Mouse (Mus musculus): ENCODE results near the gene Ppox. TPM values are rescaled to one million over a fixed set of nuclear protein-coding genes. Genes with fewer than 3 reads are reported as not detected.

Gene Ppox
- polyA plus RNA-seq, 1 experiment: 24.3 TPM

GRCm38 (mm10) chr1:171286517-171286916 lies 5.5 kb upstream of the Ppox start:
- no peak overlapping the region for H3K27ac ChIP-seq (ENCODE audit: insufficient read depth, low read length)
- no peaks in the 10 kb centered on the region for H3K4me1 ChIP-seq (ENCODE audit: control insufficient read depth, insufficient read depth, low read length)
- no peak overlapping the region for H3K4me3 ChIP-seq (ENCODE audit: insufficient read depth, low read length)
- TF ChIP-seq POLR2A (IDR thresholded peaks at IDR 0.05; ENCODE audit: low read depth, low read length) (no peak), CTCF (IDR thresholded peaks at IDR 0.05; ENCODE audit: borderline replicate concordance, insufficient read depth, low read length) (no peak)

DNA sequence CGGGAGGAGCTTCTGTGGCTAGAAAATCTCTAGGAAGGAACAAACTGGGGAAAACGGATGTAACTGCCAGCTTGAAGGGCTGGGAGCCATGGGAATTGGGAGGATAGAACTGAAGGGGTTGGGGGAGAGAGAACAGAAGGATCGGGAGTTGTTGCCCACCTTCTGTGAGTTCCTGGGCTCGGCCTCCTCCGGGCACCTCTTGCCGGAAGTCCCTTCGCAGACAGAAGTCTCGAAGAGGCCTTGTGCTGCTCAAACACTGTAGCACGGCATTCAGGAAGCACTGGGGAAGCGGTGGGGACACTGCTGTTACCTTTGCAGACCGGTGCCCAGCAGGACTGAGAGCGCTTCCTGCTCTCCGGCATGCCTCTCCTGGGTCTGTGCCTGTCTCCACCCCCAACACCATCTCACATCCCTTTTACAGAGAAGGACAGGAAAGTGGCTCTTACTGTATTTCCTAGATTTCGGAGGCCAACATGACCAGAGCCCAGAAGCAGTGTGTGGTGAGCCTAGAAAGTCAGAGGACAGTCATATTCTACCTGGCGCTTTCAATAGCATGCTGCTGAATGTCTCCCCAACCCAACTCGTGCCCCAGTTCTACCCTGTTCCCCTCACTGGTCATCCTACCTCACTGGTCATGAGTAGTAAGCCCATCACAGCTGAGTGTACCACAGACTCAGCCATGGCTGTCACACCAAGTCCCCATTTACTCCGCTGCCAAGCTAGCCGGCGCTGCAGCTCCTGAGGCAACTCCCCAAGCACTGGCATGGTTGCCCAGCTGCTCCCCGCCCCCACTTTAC lies 4.3 kb upstream of the Ppox start:
- Histone ChIP-seq H3K4me3 (ENCODE audit: insufficient read depth, low read length) (no peak overlapping the region), H3K4me1 (ENCODE audit: control insufficient read depth, insufficient read depth, low read length) (no peaks in the 10 kb centered on the region), H3K27ac (ENCODE audit: insufficient read depth, low read length) (no peak overlapping the region)
- no peak for TF ChIP-seq POLR2A (IDR thresholded peaks at IDR 0.05; ENCODE audit: low read depth, low read length)
- TF ChIP-seq CTCF (IDR thresholded peaks at IDR 0.05; ENCODE audit: borderline replicate concordance, insufficient read depth, low read length): no peak

- TF ChIP-seq CTCF (IDR thresholded peaks at IDR 0.05; ENCODE audit: borderline replicate concordance, insufficient read depth, low read length) (no peak), POLR2A (IDR thresholded peaks at IDR 0.05; ENCODE audit: low read depth, low read length) (no peak)
- Histone ChIP-seq H3K4me3 (ENCODE audit: insufficient read depth, low read length) (no peak overlapping the region), H3K4me1 (ENCODE audit: control insufficient read depth, insufficient read depth, low read length) (no peaks in the 10 kb centered on the region), H3K27ac (ENCODE audit: insufficient read depth, low read length) (no peak overlapping the region)
Observed at GRCm38 (mm10) chr1:171284491-171284890, 3.5 kb upstream of the Ppox start.

DNA sequence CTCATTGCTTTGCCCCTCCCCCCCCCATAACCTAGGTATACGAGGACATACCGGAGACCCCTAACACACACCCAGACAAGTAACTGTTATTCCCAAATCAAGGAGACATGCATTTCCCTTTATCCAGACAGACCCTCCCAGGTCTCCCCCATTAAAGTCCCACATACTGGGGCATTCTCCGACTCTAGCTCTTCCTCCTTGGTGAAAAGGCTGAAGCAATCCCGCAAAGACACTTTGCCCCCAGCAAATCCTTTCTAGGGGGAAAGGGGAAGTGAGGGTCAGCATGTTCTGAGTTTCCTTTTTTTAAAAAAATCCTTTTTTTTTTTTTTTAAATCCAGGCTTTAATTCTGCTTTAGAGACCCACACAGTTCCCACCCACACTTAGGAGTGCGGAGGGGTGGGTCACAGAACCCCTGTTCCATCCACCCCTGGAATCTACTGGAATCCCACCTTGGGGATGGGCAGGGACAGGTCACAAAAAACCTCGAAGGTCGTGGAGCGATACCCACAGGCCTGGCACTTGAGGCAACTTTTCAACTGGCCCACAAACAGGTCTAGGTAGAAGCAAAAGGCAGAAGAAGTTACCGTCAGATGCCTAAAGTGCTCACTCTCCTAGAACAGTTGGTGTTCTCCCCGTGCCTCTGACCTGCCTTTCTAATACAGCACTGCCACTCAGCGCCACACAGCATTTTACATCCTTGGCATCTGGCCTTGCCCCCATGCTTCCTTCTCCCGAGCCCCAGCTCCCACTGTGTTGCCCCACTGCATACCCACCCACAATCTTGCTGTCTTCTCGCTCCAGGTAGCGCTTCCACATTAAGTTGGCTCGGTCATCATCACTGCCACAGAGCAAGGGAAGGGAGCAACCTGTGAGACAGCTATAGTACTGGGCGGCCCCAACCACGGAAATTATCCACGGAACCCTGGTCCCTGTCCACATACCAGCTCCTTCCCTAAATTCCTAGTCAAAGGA lies 2.5 kb upstream of the Ppox start:
- Histone ChIP-seq H3K4me3 (ENCODE audit: insufficient read depth, low read length) (no peak overlapping the region), H3K4me1 (ENCODE audit: control insufficient read depth, insufficient read depth, low read length) (no peaks in the 10 kb centered on the region), H3K27ac (ENCODE audit: insufficient read depth, low read length) (no peak overlapping the region)
- TF ChIP-seq CTCF (IDR thresholded peaks at IDR 0.05; ENCODE audit: borderline replicate concordance, insufficient read depth, low read length) (no peak), POLR2A (IDR thresholded peaks at IDR 0.05; ENCODE audit: low read depth, low read length) (no peak)

DNA sequence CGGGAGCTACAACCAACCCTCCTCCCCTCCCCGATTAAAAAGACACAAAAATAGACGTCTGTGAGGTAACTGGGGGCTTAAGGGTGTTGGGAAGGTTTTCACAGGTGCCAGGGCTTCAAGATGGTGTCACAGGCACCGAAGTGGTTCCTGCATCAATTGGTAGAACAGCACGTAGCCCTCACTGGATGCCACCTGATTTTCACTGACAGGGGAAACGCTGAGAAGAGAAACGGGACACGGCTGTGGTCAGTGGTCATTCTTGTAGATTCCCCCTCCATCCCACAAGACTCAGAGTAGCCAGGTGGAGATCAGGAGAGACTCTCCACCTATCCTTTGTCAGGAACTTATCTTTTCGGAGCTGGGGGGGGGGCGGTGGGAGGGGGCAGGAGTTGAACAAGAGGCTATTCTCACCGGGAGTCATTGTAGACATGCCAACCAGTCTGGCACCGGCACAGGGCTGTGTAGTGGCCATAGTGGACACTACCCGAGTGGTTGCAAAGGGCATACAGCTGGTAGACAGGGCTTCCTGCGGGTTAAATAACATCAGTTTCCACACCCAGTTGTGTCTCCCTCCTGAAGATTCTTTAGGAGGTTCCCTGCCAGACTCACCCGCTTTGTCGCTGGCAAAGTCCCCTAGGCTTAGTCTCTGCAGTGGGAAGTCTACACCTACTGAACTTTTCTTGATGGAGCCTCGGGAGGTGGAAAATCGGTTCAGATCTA lies 1.3 kb upstream of the Ppox start:
- Histone ChIP-seq H3K27ac (ENCODE audit: insufficient read depth, low read length) (no peak overlapping the region), H3K4me3 (ENCODE audit: insufficient read depth, low read length) (no peak overlapping the region), H3K4me1 (ENCODE audit: control insufficient read depth, insufficient read depth, low read length) (no peaks in the 10 kb centered on the region)
- TF ChIP-seq POLR2A (IDR thresholded peaks at IDR 0.05; ENCODE audit: low read depth, low read length) (no peak), CTCF (IDR thresholded peaks at IDR 0.05; ENCODE audit: borderline replicate concordance, insufficient read depth, low read length) (no peak)

GRCm38 (mm10) chr1:171281528-171281923 lies 540 bp upstream of the Ppox start:
- Histone ChIP-seq H3K27ac (ENCODE audit: insufficient read depth, low read length) (peak overlapping the region; percentile 48), H3K4me3 (ENCODE audit: insufficient read depth, low read length) (peak overlapping the region; percentile 68), H3K4me1 (ENCODE audit: control insufficient read depth, insufficient read depth, low read length) (no peaks in the 10 kb centered on the region)
- TF ChIP-seq CTCF (IDR thresholded peaks at IDR 0.05; ENCODE audit: borderline replicate concordance, insufficient read depth, low read length): 0 out of 2 replicates have a peak, but pooled peaks have one; percentile 31
- TF ChIP-seq POLR2A (IDR thresholded peaks at IDR 0.05; ENCODE audit: low read depth, low read length): no peak; the same call in none of the 2 replicates

- Histone ChIP-seq H3K27ac (ENCODE audit: insufficient read depth, low read length) (no peak overlapping the region), H3K4me3 (ENCODE audit: insufficient read depth, low read length) (peak overlapping the region; percentile 63), H3K4me1 (ENCODE audit: control insufficient read depth, insufficient read depth, low read length) (no peaks in the 10 kb centered on the region)
- TF ChIP-seq POLR2A (IDR thresholded peaks at IDR 0.05; ENCODE audit: low read depth, low read length) (no peak), CTCF (IDR thresholded peaks at IDR 0.05; ENCODE audit: borderline replicate concordance, insufficient read depth, low read length) (no peak)
Observed at GRCm38 (mm10) chr1:171280250-171280915, 603 bp downstream of the Ppox start.

DNA sequence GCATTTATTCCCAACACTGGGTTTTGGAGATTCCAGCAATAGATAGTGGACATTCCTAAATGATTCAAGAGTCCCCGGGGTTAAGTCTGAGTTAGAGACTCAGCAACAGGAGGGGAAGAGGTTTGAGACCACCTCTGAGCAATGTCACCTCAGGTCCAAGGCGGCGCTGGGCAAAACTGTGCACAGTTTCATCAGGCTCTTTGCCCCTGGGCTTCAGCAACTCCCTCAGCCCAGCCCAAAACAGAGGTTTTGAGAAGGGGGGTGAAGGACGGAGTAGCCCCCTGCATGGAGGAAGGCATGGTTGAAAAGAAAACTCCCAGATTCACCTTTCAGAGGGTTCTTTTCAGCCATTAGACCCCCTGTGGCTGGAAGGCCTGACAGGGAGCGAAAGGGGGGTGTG lies 1.3 kb downstream of the Ppox start:
- H3K4me3 ChIP-seq (ENCODE audit: insufficient read depth, low read length): peak overlapping the region; percentile 63
- no peaks in the 10 kb centered on the region for H3K4me1 ChIP-seq (ENCODE audit: control insufficient read depth, insufficient read depth, low read length)
- no peak for TF ChIP-seq CTCF (IDR thresholded peaks at IDR 0.05; ENCODE audit: borderline replicate concordance, insufficient read depth, low read length)
- no peak for TF ChIP-seq POLR2A (IDR thresholded peaks at IDR 0.05; ENCODE audit: low read depth, low read length)
- no peak overlapping the region for H3K27ac ChIP-seq (ENCODE audit: insufficient read depth, low read length)

Data from embryonic fibroblast, embryonic 13.5 days (primary cell).